Mouse (Mus musculus): ENCODE data around the gene March5.

Gene March5

GRCm38 (mm10) chr19:37262389-37262788 is 55.0 kb downstream of the March5 start:
- no peak for ATAC-seq (ENCODE audit: insufficient number of reproducible peaks, low FRiP score, low TSS enrichment)

- ATAC-seq (ENCODE audit: insufficient number of reproducible peaks, low FRiP score, low TSS enrichment): no peak
Measured at GRCm38 (mm10) chr19:37263566-37263942, 56.2 kb downstream of the March5 start.

- ATAC-seq (ENCODE audit: insufficient number of reproducible peaks, low FRiP score, low TSS enrichment): no peak
Measured at GRCm38 (mm10) chr19:37263943-37264897, 56.9 kb downstream of the March5 start.

GRCm38 (mm10) chr19:37265333-37266103 is 58.2 kb downstream of the March5 start:
- ATAC-seq (ENCODE audit: insufficient number of reproducible peaks, low FRiP score, low TSS enrichment): peak; percentile 85

- ATAC-seq (ENCODE audit: insufficient number of reproducible peaks, low FRiP score, low TSS enrichment): no peak
Measured at GRCm38 (mm10) chr19:37269106-37269505, 61.8 kb downstream of the March5 start.
